Mouse (Mus musculus): ENCODE results near the gene Pick1. TPM values are rescaled to one million over a fixed set of nuclear protein-coding genes. Genes with fewer than 3 reads are reported as not detected.

The Pick1 gene
- polyA plus RNA-seq, 1 experiment from 2014 or later, result 47.7 TPM

Other genes with a start within 250 kb of the Pick1 start
- 94.4 and 154 TPM in 2 replicates for gene H1f0, start 200.7 kb upstream of the Pick1 start, polyA plus RNA-seq (2014; fragmentation: Nextera tagmentation; extraction: Ambion mirVana)
- not detected in 2 replicates for gene Galr3, start 187.3 kb upstream of the Pick1 start, polyA plus RNA-seq (2014; fragmentation: Nextera tagmentation; extraction: Ambion mirVana)
- 50.2 and 52.6 TPM in 2 replicates for gene Ankrd54, start 166.3 kb upstream of the Pick1 start, polyA plus RNA-seq (2014; fragmentation: Nextera tagmentation; extraction: Ambion mirVana)
- 141 and 182 TPM in 2 replicates for gene Eif3l, start 154.0 kb upstream of the Pick1 start, polyA plus RNA-seq (2014; fragmentation: Nextera tagmentation; extraction: Ambion mirVana)
- gene Micall1, start 120.3 kb upstream of the Pick1 start, polyA plus RNA-seq (2014; fragmentation: Nextera tagmentation; extraction: Ambion mirVana), result 11.8 and 11.9 TPM in 2 replicates
- gene Polr2f, start 88.2 kb upstream of the Pick1 start, polyA plus RNA-seq (2014; fragmentation: Nextera tagmentation; extraction: Ambion mirVana), result 287 and 355 TPM in 2 replicates
- gene 1700088E04Rik, start 87.9 kb upstream of the Pick1 start, polyA plus RNA-seq (2014; fragmentation: Nextera tagmentation; extraction: Ambion mirVana), result 14.0 and 17.3 TPM in 2 replicates
- 1.5 and 2.3 TPM in 2 replicates for gene Sox10, start 63.9 kb upstream of the Pick1 start, polyA plus RNA-seq (2014; fragmentation: Nextera tagmentation; extraction: Ambion mirVana)
- 1.6 TPM in 2 replicates for gene Gm49486, start 218 bp downstream of the Pick1 start, polyA plus RNA-seq (2014; fragmentation: Nextera tagmentation; extraction: Ambion mirVana)
- gene Slc16a8, start 25.6 kb downstream of the Pick1 start, polyA plus RNA-seq (2014; fragmentation: Nextera tagmentation; extraction: Ambion mirVana), result 0.28 and 0.34 TPM in 2 replicates
- 1.9 and 2.0 TPM in 2 replicates for gene Baiap2l2, start 56.4 kb downstream of the Pick1 start, polyA plus RNA-seq (2014; fragmentation: Nextera tagmentation; extraction: Ambion mirVana)
- 26.0 and 28.2 TPM in 2 replicates for gene Pla2g6, start 99.2 kb downstream of the Pick1 start, polyA plus RNA-seq (2014; fragmentation: Nextera tagmentation; extraction: Ambion mirVana)
- 1.0 and 1.2 TPM in 2 replicates for gene Maff, start 117.4 kb downstream of the Pick1 start, polyA plus RNA-seq (2014; fragmentation: Nextera tagmentation; extraction: Ambion mirVana)
- gene Tmem184b, start 174.4 kb downstream of the Pick1 start, polyA plus RNA-seq (2014; fragmentation: Nextera tagmentation; extraction: Ambion mirVana), result 32.2 and 36.6 TPM in 2 replicates
- gene Csnk1e, start 226.4 kb downstream of the Pick1 start, polyA plus RNA-seq (2014; fragmentation: Nextera tagmentation; extraction: Ambion mirVana), result 225 and 226 TPM in 2 replicates